Mouse (Mus musculus) myocyte (in vitro differentiated cells): ENCODE measurements around the gene C2cd4c.

Experiments
- MAX ChIP-seq: IDR thresholded peaks from one replicate; pipeline ENCODE4 v1.6.1; 2011; ENCODE audit warnings: low read depth, mild to moderate bottlenecking, control low read depth
- MYOG ChIP-seq, 3 experiments: IDR thresholded peaks; one replicate each; pipeline ENCODE4 v1.6.1; 2011; ENCODE audit warnings: control low read depth in 2 of 3, low read depth in 2 of 3, mild to moderate bottlenecking in 2 of 3; ENCODE audit not compliant: insufficient read length in 2 of 3, control insufficient read depth in 1 of 3, insufficient read depth in 1 of 3
- POLR2A ChIP-seq: IDR thresholded peaks from one replicate; pipeline ENCODE4 v1.6.1; 2011; ENCODE audit warnings: low read depth, mild to moderate bottlenecking, control low read depth, moderate library complexity; ENCODE audit not compliant: insufficient read length
- POLR2AphosphoS2 ChIP-seq: IDR thresholded peaks from one replicate; pipeline ENCODE4 v1.6.1; 2011; ENCODE audit warnings: low read depth, control low read depth; ENCODE audit not compliant: insufficient read length
- TCF3 ChIP-seq: IDR thresholded peaks from one replicate; pipeline ENCODE4 v1.6.1; 2011; ENCODE audit warnings: low read depth, control low read depth; ENCODE audit not compliant: insufficient read length

GRCm38 (mm10) chr10:79636287-79636686, 22.5 kb upstream of the C2cd4c start:
- TF ChIP-seq POLR2A (no peak), POLR2AphosphoS2 (no peak), MYOG (IDR thresholded peaks at IDR 0.05; ENCODE audit: control insufficient read depth in 1 of 3, insufficient read depth in 1 of 3, insufficient read length in 2 of 3, low read depth in 2 of 3) (no peak), TCF3 (no peak), MAX (no peak)
